Mouse (Mus musculus) lung, postnatal 0 days (tissue): ENCODE results near the gene Anxa11. TPM values are rescaled to one million over a fixed set of nuclear protein-coding genes. Genes with fewer than 3 reads are reported as not detected.

ENCODE experiments used
- ATAC-seq: fragments of 200-750 bp; cut with Nextera tagmentation; 2 replicates; pipeline ENCODE4 v1.8.0; 2017; ENCODE audit warnings: moderate library complexity
- DNase-seq: peaks from one replicate; pipeline ENCODE4 v3.0.0-alpha.2; 2016; ENCODE audit warnings: low spot score
- H3K27ac ChIP-seq: fragments of 300-500 bp; sonication (generic); 2 replicates; pipeline ENCODE4 v1.5.1; 2014; ENCODE audit warnings: antibody characterized with exemption, mild to moderate bottlenecking, low read length, mixed read lengths
- H3K27me3 ChIP-seq: fragments of 300-500 bp; sonication (generic); replicated peaks from 2 replicates; pipeline ENCODE4 v1.6.1; 2014; ENCODE audit warnings: low read length, mixed read lengths; ENCODE audit not compliant: insufficient read depth
- H3K36me3 ChIP-seq: fragments of 300-500 bp; sonication (generic); 2 replicates; pipeline ENCODE4 v1.6.1; 2014; ENCODE audit warnings: low read length, mixed read lengths; ENCODE audit not compliant: insufficient read depth
- H3K4me1 ChIP-seq: fragments of 300-500 bp; sonication (generic); 2 replicates; pipeline ENCODE4 v1.6.1; 2014; ENCODE audit warnings: antibody characterized with exemption, low read depth, low read length, mixed read lengths; ENCODE audit not compliant: insufficient read depth
- H3K4me2 ChIP-seq: fragments of 300-500 bp; sonication (generic); replicated peaks from 2 replicates; pipeline ENCODE4 v1.6.1; 2014; ENCODE audit warnings: low read depth, mild to moderate bottlenecking, low read length, moderate library complexity, mixed read lengths
- H3K4me3 ChIP-seq: fragments of 300-500 bp; sonication (generic); 2 replicates; pipeline ENCODE4 v1.5.1; 2014; ENCODE audit warnings: low read depth, low read length
- H3K9ac ChIP-seq: fragments of 300-500 bp; sonication (generic); replicated peaks from 2 replicates; pipeline ENCODE4 v1.6.1; 2014; ENCODE audit warnings: low read depth, mild to moderate bottlenecking
- H3K9me3 ChIP-seq: fragments of 300-500 bp; sonication (generic); 2 replicates; pipeline ENCODE4 v1.6.1; 2016; ENCODE audit warnings: low read length, mixed read lengths
- CTCF ChIP-seq: IDR thresholded peaks from 2 replicates; pipeline ENCODE4 v1.5.1; 2016; ENCODE audit warnings: antibody characterized with exemption, mild to moderate bottlenecking
- EP300 ChIP-seq: IDR thresholded peaks from 2 replicates; pipeline ENCODE4 v1.6.1; 2016; ENCODE audit warnings: antibody characterized with exemption, mild to moderate bottlenecking, control low read depth
- WGBS: fragments of 180-500 bp; shearing (Covaris S2); extraction: QIAGEN DNeasy Blood & Tissue Kit; methylation state at CpG from one replicate; pipeline ENCODE4 v1.1.7; 2014; 5-methylcytosine and 5-hydroxymethylcytosine counted together
- polyA plus RNA-seq: library from polyadenylated mRNA; unstranded; fragments of >200 nt; fragmentation: Nextera tagmentation; extraction: Ambion mirVana; gene quantifications from 2 replicates; pipeline ENCODE4 v1.2.1, GENCODE M21; 2015

Anxa11 gene
- 54.6 and 55.3 TPM in 2 replicates for polyA plus RNA-seq

DNA sequence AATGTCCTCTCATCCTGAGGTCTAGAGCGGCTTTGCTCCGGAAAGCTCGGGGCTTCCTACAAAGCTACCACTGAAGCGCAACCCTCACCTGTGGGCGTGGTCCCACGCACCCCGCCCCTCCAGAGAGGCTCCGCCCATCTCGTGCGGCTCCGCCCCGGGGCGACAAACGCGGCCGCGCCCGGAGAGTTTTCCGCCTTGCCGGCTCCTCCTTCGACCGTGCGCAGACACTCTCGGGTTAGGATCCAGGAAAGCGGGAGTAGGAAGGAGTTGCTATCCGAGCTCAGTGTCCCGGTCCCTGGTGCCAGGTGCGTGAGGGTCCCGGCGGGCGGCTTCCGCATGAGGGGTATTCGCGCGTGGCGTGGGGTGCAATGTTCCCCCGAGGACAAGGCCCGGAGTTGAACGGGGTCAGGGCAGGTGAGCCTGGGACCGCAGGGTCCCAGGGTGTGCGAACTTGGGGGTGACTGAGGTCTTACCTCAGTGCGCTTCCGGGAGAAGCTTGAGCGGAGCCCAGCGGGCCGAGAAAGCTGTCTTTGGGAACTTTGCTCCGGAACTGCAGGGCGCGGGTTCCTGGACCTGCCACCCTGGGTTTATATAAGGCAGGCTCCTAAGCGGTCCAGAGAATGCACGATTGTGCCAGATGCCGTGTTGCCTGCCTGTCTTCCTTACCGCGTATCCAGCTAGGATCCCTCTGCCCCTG lies at the start of gene Anxa11:
Gene Anxa11 (plus strand): TSS at position 166 of the 697 bp plus-strand sequence.
- WGBS: under 1% methylated on average over 54 of the region's 54 CpGs
- peak within 1 kb of the TSS; percentile 91 for H3K4me2 ChIP-seq
- TF ChIP-seq EP300: no peak
- TF ChIP-seq CTCF: no peak
- peak within 1 kb of the TSS; percentile 78 for H3K9ac ChIP-seq
- H3K9me3 ChIP-seq: no peaks in the 10 kb centered on the region
- peaks cover 6% of the 10 kb centered on the region for H3K4me1 ChIP-seq
- no peaks in the 10 kb centered on the region for H3K27me3 ChIP-seq
- H3K27ac ChIP-seq: peak within 1 kb of the TSS; percentile 92
- H3K36me3 ChIP-seq: no peaks in the 10 kb centered on the region
- DNase-seq (peak; percentile 87), ATAC-seq (peak; percentile 95)
- peak within 1 kb of the TSS; percentile 78 for H3K4me3 ChIP-seq

DNA sequence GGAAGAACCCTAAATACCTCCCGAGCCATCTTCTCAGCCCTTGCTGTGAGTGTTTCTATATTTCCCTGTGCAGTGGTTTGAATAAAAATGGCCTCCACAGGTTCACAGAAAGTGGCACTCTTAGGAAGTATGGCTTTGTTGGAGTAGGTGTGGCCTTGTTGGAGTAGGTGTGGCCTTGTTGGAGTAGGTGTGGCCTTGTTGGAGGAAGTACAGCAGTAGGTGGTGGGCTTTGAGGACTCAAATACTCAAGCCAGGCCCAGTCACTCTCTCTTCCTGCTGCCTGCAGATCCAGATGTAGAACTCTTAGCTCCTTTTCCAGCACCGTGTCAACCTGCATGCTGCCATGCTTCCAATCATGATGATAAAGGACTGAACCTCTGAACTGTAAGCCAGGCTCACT lies 47.6 kb upstream of the Anxa11 start:
- ATAC-seq: no peak
- Histone ChIP-seq H3K9me3 (no peaks in the 10 kb centered on the region), H3K27me3 (no peaks in the 10 kb centered on the region), H3K9ac (no peak overlapping the region), H3K4me2 (no peak overlapping the region), H3K27ac (no peak overlapping the region), H3K36me3 (no peaks in the 10 kb centered on the region), H3K4me3 (no peak overlapping the region), H3K4me1 (no peaks in the 10 kb centered on the region)
- WGBS: 91% methylated on average over 2 of the region's 2 CpGs
- no peak for TF ChIP-seq EP300
- no peak for TF ChIP-seq CTCF
- no peak for DNase-seq

DNA sequence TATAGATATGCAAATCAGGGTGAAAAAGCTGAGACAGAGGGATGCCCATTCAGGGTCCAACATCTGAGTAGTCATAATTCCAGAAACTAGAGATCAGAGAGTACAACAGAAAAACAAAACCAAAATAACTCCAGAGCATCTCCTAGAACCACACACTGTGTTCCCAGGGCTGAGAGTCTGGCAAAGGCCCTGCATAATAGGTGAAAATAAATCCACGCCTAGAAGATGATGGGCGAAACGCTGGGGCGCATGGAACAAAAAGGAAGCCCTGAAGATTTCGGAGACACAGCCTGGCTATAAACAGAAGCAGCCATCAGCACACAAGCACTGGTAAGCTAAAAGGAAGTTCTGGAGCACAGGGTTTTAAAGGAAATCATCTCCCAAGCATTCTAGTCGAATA lies 46.9 kb upstream of the Anxa11 start:
- H3K27me3 ChIP-seq: no peaks in the 10 kb centered on the region
- no peaks in the 10 kb centered on the region for H3K36me3 ChIP-seq
- H3K27ac ChIP-seq: peak overlapping the region; percentile 44
- 58% methylated on average over 6 of the region's 6 CpGs for WGBS
- no peak overlapping the region for H3K4me2 ChIP-seq
- H3K9me3 ChIP-seq: no peaks in the 10 kb centered on the region
- DNase-seq (no peak), ATAC-seq (no peak)
- H3K9ac ChIP-seq: no peak overlapping the region
- TF ChIP-seq EP300 (no peak), CTCF (no peak)
- no peaks in the 10 kb centered on the region for H3K4me1 ChIP-seq
- no peak overlapping the region for H3K4me3 ChIP-seq

DNA sequence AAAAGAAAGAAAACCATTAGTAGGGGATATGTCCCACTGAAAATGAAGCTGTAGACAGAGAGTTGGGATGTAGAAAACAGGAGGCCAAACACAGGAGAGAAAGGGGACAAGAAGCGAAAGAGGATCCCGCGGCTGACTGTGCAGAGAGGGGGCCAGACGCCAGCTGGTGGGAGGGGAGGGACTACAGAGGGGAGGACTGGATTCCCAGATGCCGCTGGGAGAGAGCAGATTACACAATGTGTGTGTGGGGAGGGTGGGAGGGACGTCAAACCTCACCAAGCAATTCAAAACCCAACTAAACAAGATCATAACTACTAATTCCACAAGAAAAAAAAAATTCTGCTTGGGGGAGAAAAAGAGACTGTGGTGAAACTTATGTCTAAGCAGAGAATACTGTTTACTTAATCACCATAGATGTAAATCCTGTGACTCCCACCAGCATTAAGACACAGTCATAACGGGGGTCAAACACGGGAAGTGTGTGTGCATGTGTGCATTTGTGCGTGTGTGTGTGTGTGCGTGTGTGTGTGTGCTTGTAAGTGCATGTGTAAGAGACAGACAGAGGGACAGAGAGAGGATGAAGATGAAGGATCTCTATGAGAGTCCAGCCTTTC lies 46.3 kb upstream of the Anxa11 start:
- Histone ChIP-seq H3K36me3 (no peaks in the 10 kb centered on the region), H3K4me3 (no peak overlapping the region), H3K4me1 (no peaks in the 10 kb centered on the region), H3K9me3 (no peaks in the 10 kb centered on the region), H3K4me2 (no peak overlapping the region), H3K27me3 (no peaks in the 10 kb centered on the region), H3K27ac (peak overlapping the region; percentile 44), H3K9ac (no peak overlapping the region)
- ATAC-seq: peak; percentile 86
- TF ChIP-seq CTCF (no peak), EP300 (no peak)
- 23% methylated on average over 10 of the region's 10 CpGs for WGBS
- DNase-seq: peak; percentile 92

DNA sequence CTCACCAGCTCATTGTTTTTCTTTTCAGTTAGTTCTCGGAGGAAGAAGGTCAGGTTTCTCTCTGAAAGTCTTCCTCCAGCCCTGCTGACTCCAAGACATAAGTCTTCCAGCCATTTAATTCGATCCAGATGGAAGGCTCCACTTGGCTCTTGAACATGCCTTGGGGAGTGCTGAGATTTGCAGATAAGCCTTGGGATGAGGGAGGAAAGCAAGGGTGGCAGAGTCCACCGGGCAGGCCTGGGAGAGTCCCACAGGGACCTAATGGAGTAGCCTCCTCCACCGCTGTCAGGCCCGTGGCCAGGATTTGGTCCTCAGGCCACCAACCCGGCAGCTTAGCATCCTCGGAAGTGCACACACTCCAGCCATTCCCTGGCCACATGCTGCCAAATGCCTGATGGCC lies 45.3 kb upstream of the Anxa11 start:
- H3K4me3 ChIP-seq: no peak overlapping the region
- no peaks in the 10 kb centered on the region for H3K36me3 ChIP-seq
- DNase-seq (no peak), ATAC-seq (no peak)
- no peak overlapping the region for H3K4me2 ChIP-seq
- H3K9ac ChIP-seq: no peak overlapping the region
- WGBS: 71% methylated on average over 7 of the region's 7 CpGs
- H3K27me3 ChIP-seq: no peaks in the 10 kb centered on the region
- TF ChIP-seq CTCF: no peak
- no peak for TF ChIP-seq EP300
- H3K4me1 ChIP-seq: no peaks in the 10 kb centered on the region
- H3K27ac ChIP-seq: peak overlapping the region; percentile 55
- H3K9me3 ChIP-seq: no peaks in the 10 kb centered on the region

DNA sequence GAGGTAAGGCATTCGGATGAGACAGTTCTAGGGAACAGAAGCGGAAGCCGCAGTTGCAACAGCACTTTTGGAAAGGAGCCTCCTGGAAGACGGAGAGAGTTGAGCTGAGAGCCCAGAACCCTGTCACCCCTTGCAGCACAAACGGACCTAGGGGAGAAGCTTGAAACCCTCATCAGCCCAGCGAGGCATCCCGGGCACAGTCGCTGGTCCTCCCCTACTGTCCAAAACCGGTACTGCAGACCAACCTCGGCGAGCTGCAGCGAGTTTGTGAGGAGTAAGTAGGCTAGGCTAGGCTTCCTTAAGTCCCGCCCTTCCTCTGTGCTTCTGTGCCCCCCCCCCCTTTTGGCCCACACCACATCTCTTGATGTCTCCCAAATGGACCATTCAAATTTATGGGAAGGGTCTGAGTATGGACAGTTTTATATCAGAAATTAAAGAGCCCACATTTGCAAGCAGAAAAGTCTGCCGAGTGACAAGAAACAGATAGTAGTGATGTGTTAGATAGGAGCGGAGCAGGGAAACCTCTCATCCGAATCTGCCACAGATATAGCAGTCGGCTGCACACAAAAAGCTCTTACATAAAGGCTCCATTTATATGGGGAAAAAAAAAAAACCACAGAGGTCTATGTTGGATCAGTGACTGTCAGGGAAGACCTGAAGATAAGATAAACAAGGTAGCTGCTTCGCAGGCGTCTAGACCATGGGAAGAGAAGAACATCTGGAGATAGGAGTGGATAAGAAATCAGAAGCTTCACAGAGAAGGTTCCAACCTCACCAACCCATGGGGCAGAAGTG lies 41.6 kb upstream of the Anxa11 start:
- ATAC-seq (peak; percentile 79), DNase-seq (peak; percentile 90)
- 20% methylated on average over 19 of the region's 19 CpGs for WGBS
- H3K9me3 ChIP-seq: no peaks in the 10 kb centered on the region
- no peak overlapping the region for H3K4me3 ChIP-seq
- no peaks in the 10 kb centered on the region for H3K36me3 ChIP-seq
- no peak overlapping the region for H3K9ac ChIP-seq
- TF ChIP-seq EP300 (no peak), CTCF (peak; percentile 99)
- no peak overlapping the region for H3K27ac ChIP-seq
- H3K27me3 ChIP-seq: no peaks in the 10 kb centered on the region
- H3K4me1 ChIP-seq: no peaks in the 10 kb centered on the region
- no peak overlapping the region for H3K4me2 ChIP-seq
